Mouse (Mus musculus): ENCODE data around the gene Plekha1.
A peak's percentile ranks its signal among the peaks of the same experiment; 100 is the strongest.

DNA sequence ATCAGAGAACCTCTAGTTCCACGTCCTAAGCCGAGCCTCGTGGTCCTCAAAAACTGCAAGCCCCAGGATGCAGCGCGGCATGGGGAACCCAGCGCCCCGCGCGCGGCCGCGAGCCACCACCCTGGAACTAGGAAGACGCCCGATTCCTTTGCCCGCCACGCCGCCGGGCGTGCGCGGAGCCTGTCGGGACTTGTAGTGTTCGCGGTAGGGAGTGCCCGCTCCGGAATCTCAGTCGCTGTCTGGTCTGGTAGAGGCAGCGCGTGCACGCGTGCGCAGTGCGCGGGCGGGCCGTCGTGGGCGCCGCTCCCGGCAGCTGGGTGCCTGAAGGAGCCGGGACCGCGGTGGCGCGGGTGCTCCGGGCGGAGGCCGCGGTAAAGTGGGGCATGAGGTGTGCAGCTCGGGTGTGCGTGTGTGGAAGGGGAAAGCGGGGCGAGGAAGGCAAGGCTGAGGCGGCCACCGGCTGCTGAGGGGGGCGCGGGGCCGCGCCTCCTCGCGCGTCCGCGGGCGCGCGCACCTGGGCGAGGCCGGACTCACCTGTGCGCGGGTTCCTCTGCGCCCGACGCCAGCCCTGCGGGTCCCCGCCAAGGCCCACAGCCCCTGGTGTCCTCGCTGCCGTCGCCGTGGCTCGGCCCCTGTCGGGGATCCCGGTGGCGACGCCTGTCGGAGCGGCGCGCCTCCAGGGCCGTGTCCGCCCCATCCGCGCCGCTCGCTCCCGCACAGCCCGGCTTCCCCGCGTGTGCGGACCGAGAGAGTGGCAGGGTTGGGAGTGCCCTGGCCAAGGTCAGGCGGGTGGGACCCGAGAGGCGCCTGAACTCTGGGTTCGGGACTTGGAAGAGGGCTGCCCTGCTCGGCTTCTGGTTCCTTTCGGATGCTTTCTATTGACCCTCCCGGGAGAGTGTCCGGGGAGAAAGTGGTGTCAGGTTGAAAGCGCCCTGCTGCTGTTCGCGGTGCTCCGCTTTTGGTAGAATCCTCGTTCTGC is at the start of gene Plekha1:
- TF ChIP-seq CTCF (IDR thresholded peaks at IDR 0.05 in 2 of 3, conservative IDR thresholded peaks at IDR 0.05 in 1 of 3; ENCODE audit: control insufficient read depth in 1 of 3, insufficient read depth in 1 of 3, low read depth in 2 of 3, low read length in 3 of 3, poor library complexity in 1 of 3, severe bottlenecking in 1 of 3) (no peak), GATA1 (IDR thresholded peaks at IDR 0.05; ENCODE audit: low read depth, low read length) (no peak), MAX (IDR thresholded peaks at IDR 0.05; ENCODE audit: low read length) (no peak), SMC3 (IDR thresholded peaks at IDR 0.05; ENCODE audit: low read depth, low read length) (no peak), POLR2A (IDR thresholded peaks at IDR 0.05; ENCODE audit: control insufficient read depth in 1 of 2, insufficient read depth in 1 of 2, low read depth in 1 of 2, low read length in 2 of 2, poor library complexity in 1 of 2) (peak in 1 of 2 experiments; percentile 39; a peak in 1 of 4 replicates), TBP (IDR thresholded peaks at IDR 0.05; ENCODE audit: low read depth, low read length) (no peak), EP300 (IDR thresholded peaks at IDR 0.05; ENCODE audit: low read depth in 1 of 2, low read length in 2 of 2) (no peak), TCF12 (IDR thresholded peaks at IDR 0.05; ENCODE audit: low read depth, low read length) (no peak), SIN3A (IDR thresholded peaks at IDR 0.05; ENCODE audit: low read length) (no peak), ZKSCAN1 (IDR thresholded peaks at IDR 0.05; ENCODE audit: low read depth, low read length) (no peak)

All from MEL (cell line).